Mouse (Mus musculus): ENCODE measurements at regions not wholly inside any gene's neighbourhood (a gene's known extent, or its start where the extent isn't known, plus 50 kb on each side); places are given as distances from the start of the nearest gene placed in this dataset.

- TF ChIP-seq POLR2A (IDR thresholded peaks at IDR 0.05; ENCODE audit: borderline replicate concordance, control insufficient read depth, low read depth, low read length): no peak
- TF ChIP-seq CTCF (IDR thresholded peaks at IDR 0.05; ENCODE audit: control insufficient read depth, insufficient read depth, low read length): no peak
Measured at GRCm38 (mm10) chr16:65729322-65729721, 85.7 kb upstream of the Vgll3 start.

All from bone marrow, adult 2 months (tissue).